Mouse (Mus musculus): Measurements from ENCODE around the gene Flvcr2. TPM values are rescaled to one million over a fixed set of nuclear protein-coding genes. Genes with fewer than 3 reads are reported as not detected.
"Not testable (repeated sequence)": the region's sequence is repeated elsewhere in the genome, so short reads cannot be mapped to it uniquely, and the experiment has no call there.

The Flvcr2 gene
- 4.9 and 7.8 TPM in 2 replicates for polyA plus RNA-seq (2016; fragmentation: Nextera tagmentation; extraction: Ambion mirVana)

GRCm38 (mm10) chr12:85745827-85746695 lies at the start of gene Flvcr2:
Gene Flvcr2 (plus strand): TSS chr12:85746539.
- Histone ChIP-seq H3K27ac (peak within 1 kb of the TSS; percentile 77), H3K36me3 (no peaks in the 10 kb centered on the region), H3K4me1 (peaks cover 20% of the 10 kb centered on the region), H3K4me3 (peak within 1 kb of the TSS; percentile 69), H3K9me3 (no peaks in the 10 kb centered on the region), H3K27me3 (ENCODE audit: insufficient read depth, poor library complexity, severe bottlenecking) (peaks cover 15% of the 10 kb centered on the region)
- peak; percentile 91 for DNase-seq (ENCODE audit: low spot score)
- under 1% methylated on average over 51 of the region's 51 CpGs for WGBS

DNA sequence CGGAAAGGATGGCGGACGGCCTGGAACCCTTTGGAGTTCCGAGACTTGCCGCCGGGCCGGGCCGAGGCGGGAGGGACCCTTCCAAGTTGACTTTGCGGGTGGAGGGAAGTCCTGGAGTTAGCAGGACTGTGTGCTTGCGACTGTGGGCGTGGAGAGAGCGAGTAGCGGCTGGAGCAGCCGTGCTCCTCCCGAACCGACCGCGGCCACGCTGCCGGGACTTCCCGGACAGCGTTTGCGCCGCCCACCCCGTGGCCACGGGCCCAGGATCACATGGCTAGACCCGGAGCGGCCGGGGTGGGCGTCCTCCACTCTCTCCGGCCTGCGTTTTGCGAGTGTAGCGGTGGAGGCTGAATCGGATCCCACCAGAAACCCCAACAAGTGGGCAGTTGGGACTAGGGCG lies 48.2 kb upstream of the Flvcr2 start:
- DNase-seq (ENCODE audit: low spot score); H3K36me3 ChIP-seq; H3K9me3 ChIP-seq; H3K4me1 ChIP-seq; H3K27me3 ChIP-seq (ENCODE audit: insufficient read depth, poor library complexity, severe bottlenecking): not testable (repeated sequence)
- WGBS, result 31% methylated on average over 15 of the region's 37 CpGs
- H3K27ac ChIP-seq, result peak overlapping the region; percentile 59
- H3K4me3 ChIP-seq, result peak overlapping the region; percentile 43

DNA sequence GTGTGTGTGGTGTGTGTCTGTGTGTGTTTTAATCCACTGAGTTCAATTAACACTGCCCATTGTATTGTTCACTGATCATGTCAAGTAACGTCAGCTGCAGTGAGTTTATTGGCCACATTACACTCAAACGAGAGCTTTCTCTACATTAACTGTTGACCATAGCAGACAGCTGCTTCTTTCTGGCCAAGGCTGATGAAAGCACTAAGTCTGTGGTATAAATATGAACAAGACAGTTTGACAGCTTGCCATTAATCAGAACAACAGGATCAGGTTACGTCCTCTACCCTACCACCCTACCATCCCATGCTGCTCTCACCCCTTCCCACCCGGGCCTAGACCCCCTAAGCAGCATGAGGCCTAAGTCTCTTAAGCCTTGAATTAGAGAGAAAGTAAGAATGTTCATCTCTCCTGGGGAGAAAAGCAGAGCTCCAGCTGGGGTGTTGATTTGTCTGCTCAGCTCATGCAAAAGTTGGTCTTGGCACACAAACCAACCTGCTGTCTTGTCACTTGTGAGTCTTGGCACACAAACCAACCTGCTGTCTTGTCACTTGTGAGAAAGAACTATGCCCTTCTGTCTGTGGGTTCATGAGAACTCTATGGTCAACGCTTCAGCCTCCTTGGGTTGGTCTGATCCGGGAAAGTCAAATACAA lies 46.0 kb upstream of the Flvcr2 start:
- DNase-seq (ENCODE audit: low spot score), result peak; percentile 46
- WGBS, result 71% methylated on average over 6 of the region's 6 CpGs
- no peaks in the 10 kb centered on the region for H3K9me3 ChIP-seq

GRCm38 (mm10) chr12:85700842-85701223 lies 45.5 kb upstream of the Flvcr2 start:
- Histone ChIP-seq H3K4me3 (no peak overlapping the region), H3K36me3 (no peaks in the 10 kb centered on the region), H3K27me3 (ENCODE audit: insufficient read depth, poor library complexity, severe bottlenecking) (no peaks in the 10 kb centered on the region), H3K4me1 (peaks cover 19% of the 10 kb centered on the region), H3K27ac (no peak overlapping the region), H3K9me3 (no peaks in the 10 kb centered on the region)
- WGBS, result 83% methylated on average over 7 of the region's 7 CpGs
- DNase-seq (ENCODE audit: low spot score), result peak; percentile 16

More for the DNA sequence above, 46.0 kb upstream of the Flvcr2 start:
- Histone ChIP-seq H3K4me1 (peaks cover 14% of the 10 kb centered on the region), H3K27ac (no peak overlapping the region), H3K36me3 (no peaks in the 10 kb centered on the region), H3K4me3 (no peak overlapping the region), H3K27me3 (ENCODE audit: insufficient read depth, poor library complexity, severe bottlenecking) (no peaks in the 10 kb centered on the region)

GRCm38 (mm10) chr12:85702166-85703055 lies 43.9 kb upstream of the Flvcr2 start:
- H3K36me3 ChIP-seq, result no peaks in the 10 kb centered on the region
- no peak overlapping the region for H3K4me3 ChIP-seq
- 76% methylated on average over 15 of the region's 15 CpGs for WGBS
- H3K4me1 ChIP-seq, result peaks cover 28% of the 10 kb centered on the region
- H3K27ac ChIP-seq, result no peak overlapping the region; the same call in 1 of the 2 replicates
- H3K9me3 ChIP-seq, result no peaks in the 10 kb centered on the region
- 0 out of 2 replicates have a peak, but pooled peaks cover under 1% of the 10 kb centered on the region for H3K27me3 ChIP-seq (ENCODE audit: insufficient read depth, poor library complexity, severe bottlenecking)
- peak; percentile 68 for DNase-seq (ENCODE audit: low spot score)

- 63% methylated on average over 3 of the region's 3 CpGs for WGBS
- no peak overlapping the region for H3K27ac ChIP-seq
- H3K27me3 ChIP-seq (ENCODE audit: insufficient read depth, poor library complexity, severe bottlenecking), result peaks cover 8% of the 10 kb centered on the region; the same call in 1 of the 2 replicates
- no peaks in the 10 kb centered on the region for H3K36me3 ChIP-seq
- H3K9me3 ChIP-seq, result no peaks in the 10 kb centered on the region
- peak; percentile 76 for DNase-seq (ENCODE audit: low spot score)
- H3K4me1 ChIP-seq, result peaks cover 24% of the 10 kb centered on the region
- no peak overlapping the region for H3K4me3 ChIP-seq
Measured at GRCm38 (mm10) chr12:85703507-85703906, 42.8 kb upstream of the Flvcr2 start.

DNA sequence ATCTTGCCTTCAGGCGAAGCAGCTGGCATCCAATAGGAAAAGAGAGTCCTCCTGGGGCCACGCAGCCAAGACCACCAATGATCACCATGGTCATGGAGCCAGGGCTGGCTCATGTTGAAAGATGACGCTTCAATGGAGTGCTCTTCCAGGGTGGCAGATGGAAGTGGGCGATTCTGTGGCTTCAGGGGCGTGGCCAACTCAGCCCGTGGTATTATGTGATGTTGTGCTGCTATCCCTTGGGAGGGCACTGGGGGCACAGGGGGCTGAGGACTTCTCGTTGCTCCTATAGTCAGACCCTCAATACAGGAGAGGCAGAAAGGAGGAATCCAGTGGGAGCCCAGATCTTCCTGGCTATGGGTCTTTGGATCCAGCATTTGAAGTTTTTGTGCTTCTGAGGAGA lies 41.8 kb upstream of the Flvcr2 start:
- peak; percentile 74 for DNase-seq (ENCODE audit: low spot score)
- 72% methylated on average over 7 of the region's 7 CpGs for WGBS
- Histone ChIP-seq H3K4me1 (peaks cover 24% of the 10 kb centered on the region), H3K27ac (peak overlapping the region; percentile 89), H3K9me3 (no peaks in the 10 kb centered on the region), H3K4me3 (no peak overlapping the region), H3K36me3 (no peaks in the 10 kb centered on the region), H3K27me3 (ENCODE audit: insufficient read depth, poor library complexity, severe bottlenecking) (peaks cover 11% of the 10 kb centered on the region; the same call in 1 of the 2 replicates)

DNA sequence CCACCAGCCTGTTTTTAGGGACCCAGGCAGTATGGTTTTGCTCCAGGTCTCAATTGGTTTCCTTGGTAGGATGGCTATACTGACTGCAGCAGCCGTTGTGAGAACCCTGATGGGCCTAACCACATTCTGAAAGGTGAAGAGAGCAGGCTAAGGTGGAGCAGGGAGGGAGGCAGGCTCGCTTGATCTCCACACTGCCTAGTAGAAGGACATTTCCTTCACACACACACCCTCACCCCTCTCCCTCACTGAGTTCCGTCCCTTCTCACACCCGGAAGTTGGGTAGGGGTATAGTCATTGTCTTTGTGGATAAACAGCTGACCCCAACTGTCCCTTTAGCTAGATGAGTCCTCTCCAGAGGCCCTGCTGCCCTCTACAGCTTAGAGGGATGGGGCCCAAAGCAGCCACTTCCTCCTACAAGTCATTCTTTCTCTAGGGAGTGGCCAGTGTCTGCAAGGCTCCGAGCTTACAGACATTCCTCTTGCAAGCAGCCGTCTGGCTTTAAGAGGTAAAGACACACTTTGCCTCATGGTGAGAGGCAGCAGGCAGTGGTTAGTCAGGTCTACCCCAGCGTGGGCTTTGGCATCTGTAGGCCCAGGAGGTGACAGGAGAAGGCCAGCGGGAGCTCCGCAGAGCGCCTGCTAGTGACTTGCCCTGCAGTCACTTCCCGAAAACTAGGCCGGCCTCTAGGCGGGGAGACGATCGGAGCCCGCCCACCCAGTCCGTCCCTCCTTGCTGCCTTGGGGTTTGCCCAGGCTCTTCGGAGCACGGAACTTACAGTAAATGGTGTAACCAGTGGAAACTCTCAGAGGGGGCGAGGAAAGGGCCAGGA lies 41.1 kb upstream of the Flvcr2 start:
- Histone ChIP-seq H3K36me3 (no peaks in the 10 kb centered on the region), H3K27ac (peak overlapping the region; percentile 89), H3K4me1 (peaks cover 24% of the 10 kb centered on the region), H3K27me3 (ENCODE audit: insufficient read depth, poor library complexity, severe bottlenecking) (peaks cover 11% of the 10 kb centered on the region; the same call in 1 of the 2 replicates), H3K9me3 (no peaks in the 10 kb centered on the region), H3K4me3 (peak overlapping the region; percentile 62)
- 7% methylated on average over 20 of the region's 20 CpGs for WGBS
- peak; percentile 92 for DNase-seq (ENCODE audit: low spot score)

DNA sequence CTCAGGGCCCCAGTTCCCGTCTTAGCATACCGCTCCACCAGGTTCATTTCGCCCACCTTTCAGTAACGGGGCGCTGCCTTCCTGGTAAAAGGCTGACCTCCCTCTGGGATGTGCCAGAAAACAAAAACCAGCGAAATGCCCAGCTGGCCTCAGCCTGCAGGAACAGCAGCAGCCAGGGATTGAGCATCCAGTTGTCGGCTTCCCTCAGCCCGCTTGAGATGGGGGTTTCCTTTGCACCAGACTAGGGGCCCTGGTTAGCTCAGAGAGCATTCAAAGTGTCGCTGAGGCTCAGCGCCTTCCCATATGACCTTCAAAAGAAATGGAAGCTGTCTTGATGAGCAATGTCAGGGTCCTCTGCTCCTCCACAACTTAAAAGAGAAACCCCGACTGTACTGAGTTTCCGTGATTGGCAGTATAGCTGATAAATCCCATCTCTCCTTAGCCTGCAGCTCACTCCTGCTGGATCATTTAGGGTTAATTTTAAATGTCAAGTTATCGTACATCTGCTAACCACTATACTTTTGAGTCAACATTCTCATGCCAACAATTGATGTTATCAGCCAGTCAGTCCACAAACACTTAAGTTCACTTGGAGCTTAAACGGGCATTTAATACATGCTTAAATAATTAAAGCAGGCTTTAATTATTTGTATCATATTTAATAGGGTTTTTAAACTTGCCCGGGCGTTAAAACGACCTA lies 40.4 kb upstream of the Flvcr2 start:
- Histone ChIP-seq H3K27ac (peak overlapping the region; percentile 89), H3K27me3 (ENCODE audit: insufficient read depth, poor library complexity, severe bottlenecking) (peaks cover 11% of the 10 kb centered on the region; the same call in 1 of the 2 replicates), H3K9me3 (no peaks in the 10 kb centered on the region), H3K36me3 (no peaks in the 10 kb centered on the region), H3K4me1 (peaks cover 24% of the 10 kb centered on the region), H3K4me3 (peak overlapping the region; percentile 62)
- DNase-seq (ENCODE audit: low spot score), result no peak
- WGBS, result 20% methylated on average over 17 of the region's 17 CpGs

- 74% methylated on average over 4 of the region's 4 CpGs for WGBS
- Histone ChIP-seq H3K27ac (no peak overlapping the region), H3K9me3 (no peaks in the 10 kb centered on the region), H3K4me1 (peaks cover 24% of the 10 kb centered on the region), H3K27me3 (ENCODE audit: insufficient read depth, poor library complexity, severe bottlenecking) (peaks cover 11% of the 10 kb centered on the region; the same call in 1 of the 2 replicates), H3K36me3 (no peaks in the 10 kb centered on the region), H3K4me3 (no peak overlapping the region)
- no peak for DNase-seq (ENCODE audit: low spot score)
Measured at GRCm38 (mm10) chr12:85706906-85707305, 39.4 kb upstream of the Flvcr2 start.

DNA sequence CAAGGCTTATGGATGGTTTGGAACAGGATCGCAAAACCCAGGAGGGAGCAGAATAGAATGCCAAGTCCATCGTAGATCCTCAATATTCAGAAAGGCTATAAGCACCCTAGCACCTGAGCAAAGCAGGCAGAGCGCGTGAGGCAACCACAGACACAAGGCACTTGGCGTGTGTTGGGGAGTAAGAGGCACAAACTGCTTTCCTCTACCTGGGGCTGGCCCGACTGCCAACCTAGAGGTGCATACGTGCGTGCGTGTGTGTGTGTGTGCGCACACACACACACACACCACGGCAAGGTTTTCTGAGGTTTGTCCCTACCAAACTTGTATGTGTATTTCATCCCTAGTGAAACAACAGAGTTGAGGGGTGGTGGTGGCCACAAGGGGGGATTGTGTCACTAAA lies 38.9 kb upstream of the Flvcr2 start:
- Histone ChIP-seq H3K9me3 (no peaks in the 10 kb centered on the region), H3K4me1 (peaks cover 24% of the 10 kb centered on the region), H3K27me3 (ENCODE audit: insufficient read depth, poor library complexity, severe bottlenecking) (peaks cover 11% of the 10 kb centered on the region; the same call in 1 of the 2 replicates), H3K36me3 (no peaks in the 10 kb centered on the region), H3K4me3 (no peak overlapping the region), H3K27ac (no peak overlapping the region)
- 88% methylated on average over 11 of the region's 11 CpGs for WGBS
- DNase-seq (ENCODE audit: low spot score), result peak; percentile 35
